Mouse (Mus musculus): ENCODE data around the gene Szrd1. TPM values are rescaled to one million over a fixed set of nuclear protein-coding genes. Genes with fewer than 3 reads are reported as not detected.

Szrd1 gene
- 27.7 TPM for polyA plus RNA-seq (2014; fragmentation: Illumina TruSeq; extraction: RNeasy Lipid Tissue Mini Kit (QIAGEN cat#74804))

DNA sequence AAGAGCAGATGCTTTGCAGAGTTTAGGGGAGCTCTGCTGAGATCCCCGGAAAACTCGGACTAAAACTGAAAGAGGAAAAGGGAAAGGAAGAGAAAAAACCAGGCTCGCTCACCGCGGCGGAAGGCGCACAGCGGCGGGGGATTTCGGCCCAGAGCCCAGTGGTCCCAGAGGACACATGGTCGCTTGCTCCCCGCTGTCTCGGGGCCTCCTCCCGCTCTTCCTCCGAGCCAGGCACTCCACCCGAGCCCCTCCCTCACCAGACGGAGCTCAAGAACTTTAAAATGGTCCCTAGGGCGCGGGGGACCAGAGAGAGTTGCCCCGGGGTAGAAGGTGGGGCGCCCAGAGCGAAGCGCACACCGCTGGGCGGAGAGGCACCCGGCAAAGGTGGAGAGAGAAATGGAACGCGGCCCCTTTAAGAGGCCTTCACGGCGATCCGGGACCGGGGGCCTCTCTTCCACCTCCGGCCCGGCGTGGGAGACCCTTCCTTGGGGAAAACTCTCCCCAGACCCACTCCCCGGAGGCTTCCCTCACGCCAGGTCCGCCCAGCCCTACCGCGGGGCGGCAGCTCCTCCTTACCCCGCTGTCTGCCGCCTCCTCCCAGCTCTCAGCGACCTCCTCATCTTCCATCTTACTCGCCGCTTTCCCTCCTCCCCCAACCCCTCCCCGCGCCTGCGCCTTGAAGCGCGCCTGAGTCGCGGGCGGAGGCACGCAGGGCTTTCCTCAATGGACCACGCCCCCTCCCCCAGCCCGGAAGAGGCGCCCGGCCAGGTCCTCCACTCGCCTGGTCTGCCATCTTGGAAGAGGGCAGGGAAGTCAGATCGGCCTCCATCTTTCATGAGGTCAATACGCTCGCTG, at the start of gene Szrd1:
Gene Szrd1, minus strand, starts transcription at position 660 of the 855 bp plus-strand sequence.

DNA sequence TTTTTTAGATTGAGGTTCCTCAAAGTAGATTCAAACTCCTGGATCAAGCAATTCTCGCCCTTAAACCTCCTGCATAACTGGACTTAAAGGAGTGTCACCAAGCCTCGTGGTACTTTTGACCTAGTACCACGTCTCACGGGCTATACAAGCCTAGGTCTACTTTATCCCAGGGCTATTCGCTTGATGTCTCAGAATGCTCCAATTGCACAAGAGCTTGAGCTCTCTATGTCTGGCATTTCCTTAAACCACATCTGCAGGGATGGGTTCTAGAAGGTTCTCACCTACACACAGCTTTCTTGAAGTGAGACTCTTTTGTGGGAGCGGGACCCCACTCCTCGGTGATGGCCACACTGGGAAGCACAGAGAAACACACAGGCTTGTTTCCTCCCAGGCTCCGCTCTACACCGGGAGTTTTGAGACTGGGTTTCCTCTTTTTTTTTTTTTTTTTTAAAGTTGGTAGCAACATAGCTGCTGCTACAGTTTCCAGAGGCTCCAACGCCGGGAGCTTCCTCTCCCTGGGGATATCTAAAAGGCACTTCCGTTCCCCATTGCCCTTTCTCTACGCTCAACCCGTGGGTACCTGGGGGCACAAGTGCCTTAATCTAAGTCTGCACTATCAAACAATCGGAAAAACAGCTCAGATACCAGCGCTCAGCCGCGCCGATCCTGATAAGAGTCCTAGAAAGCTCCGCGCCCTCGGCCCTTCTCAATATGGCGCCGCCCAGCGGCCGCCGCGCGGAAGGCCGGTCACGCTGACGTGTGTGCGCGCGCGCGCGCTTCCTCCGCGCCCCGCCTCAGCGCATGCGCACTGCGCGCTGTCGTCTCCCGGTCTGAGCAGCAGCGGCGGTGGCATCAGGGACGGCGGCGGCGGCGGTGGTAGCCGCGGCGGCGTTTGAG, 7.8 kb upstream of the Szrd1 start, which contains the start of gene Fbxo42:
Gene Fbxo42, plus strand, starts transcription at position 802 of the 897 bp plus-strand sequence.

DNA sequence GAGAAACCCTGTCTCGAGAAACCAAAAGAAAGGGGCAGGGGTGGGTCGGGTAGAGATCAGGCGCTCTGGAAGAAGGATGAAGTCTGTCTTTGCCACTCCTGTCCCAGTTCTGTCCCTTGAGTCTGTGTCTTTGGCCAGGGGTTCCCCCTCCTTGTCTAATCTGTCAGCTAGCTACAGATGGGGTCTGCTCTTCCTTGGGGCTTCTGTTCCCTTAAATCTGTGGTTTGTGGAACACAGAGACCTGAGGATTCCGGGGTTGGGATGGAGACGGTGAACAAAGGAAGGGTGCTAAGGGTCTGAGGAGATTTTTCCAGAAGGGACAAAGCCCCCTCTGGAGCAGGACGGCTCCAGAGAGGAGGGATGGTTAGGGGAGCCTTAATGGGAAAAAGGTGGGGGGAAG, 51.5 kb downstream of the Szrd1 start, which contains the start of gene Spata21:
Gene Spata21, plus strand, starts transcription at position 301 of the 400 bp plus-strand sequence.

DNA sequence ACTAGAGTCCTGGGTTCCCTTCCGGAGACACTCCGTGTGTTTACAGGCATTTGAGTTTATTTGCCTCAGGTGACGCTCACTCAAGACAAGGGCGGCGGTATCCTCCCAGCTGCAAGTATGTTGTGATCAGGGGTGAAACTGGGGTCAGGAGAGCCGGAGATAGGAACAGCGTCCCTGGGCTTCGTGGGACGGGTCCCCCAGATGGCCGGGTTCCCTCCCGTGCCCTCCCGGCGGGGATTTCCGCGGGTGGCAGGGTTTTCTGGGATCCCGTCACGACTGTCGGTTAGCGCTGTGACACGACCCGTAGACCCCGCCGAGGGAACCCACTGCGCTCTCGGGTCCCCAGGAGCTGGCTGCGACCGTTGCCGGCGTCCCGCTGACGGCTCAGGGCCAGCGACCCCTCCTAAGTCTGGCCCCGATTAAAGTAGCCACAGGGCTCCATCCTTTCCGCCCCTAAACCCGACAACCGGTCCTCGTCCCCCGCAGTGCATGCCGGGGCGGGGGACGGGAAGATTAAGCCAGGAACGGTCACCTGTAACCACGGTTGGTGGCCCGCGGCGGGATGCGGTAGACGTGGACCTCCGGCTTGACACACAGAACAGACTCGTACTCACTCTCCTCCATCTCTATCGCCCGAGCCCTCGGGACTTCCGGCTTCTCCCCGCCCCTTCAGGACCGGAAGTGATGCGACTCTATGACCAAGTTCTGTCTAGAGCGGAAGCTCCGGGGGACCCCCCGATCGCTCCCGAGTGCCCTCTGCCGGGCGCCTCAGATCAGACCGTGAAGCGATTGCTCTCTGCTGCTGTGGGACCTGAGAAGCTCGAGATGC, 61.7 kb downstream of the Szrd1 start, which contains the start of gene Necap2:
Gene Necap2, minus strand, starts transcription at position 677 of the 829 bp plus-strand sequence.

Other genes with a start within 250 kb of the Szrd1 start
- gene Padi2, start 233.4 kb downstream of the Szrd1 start, polyA plus RNA-seq (2014; fragmentation: Illumina TruSeq; extraction: RNeasy Lipid Tissue Mini Kit (QIAGEN cat#74804)) = 0.20 TPM
- gene Sdhb, start 178.6 kb downstream of the Szrd1 start, polyA plus RNA-seq (2014; fragmentation: Illumina TruSeq; extraction: RNeasy Lipid Tissue Mini Kit (QIAGEN cat#74804)) = 31.6 TPM
- 3.6 TPM for gene Atp13a2, start 152.9 kb downstream of the Szrd1 start, polyA plus RNA-seq (2014; fragmentation: Illumina TruSeq; extraction: RNeasy Lipid Tissue Mini Kit (QIAGEN cat#74804))
- gene Mfap2, start 129.4 kb downstream of the Szrd1 start, polyA plus RNA-seq (2014; fragmentation: Illumina TruSeq; extraction: RNeasy Lipid Tissue Mini Kit (QIAGEN cat#74804)) = not detected
- 0.88 TPM for gene Crocc, start 79.2 kb downstream of the Szrd1 start, polyA plus RNA-seq (2014; fragmentation: Illumina TruSeq; extraction: RNeasy Lipid Tissue Mini Kit (QIAGEN cat#74804))
- 5.8 TPM for gene Necap2, start 61.4 kb downstream of the Szrd1 start, polyA plus RNA-seq (2014; fragmentation: Illumina TruSeq; extraction: RNeasy Lipid Tissue Mini Kit (QIAGEN cat#74804))
- not detected for gene Spata21, start 51.4 kb downstream of the Szrd1 start, polyA plus RNA-seq (2014; fragmentation: Illumina TruSeq; extraction: RNeasy Lipid Tissue Mini Kit (QIAGEN cat#74804))
- gene Fbxo42, start 8.1 kb upstream of the Szrd1 start, polyA plus RNA-seq (2014; fragmentation: Illumina TruSeq; extraction: RNeasy Lipid Tissue Mini Kit (QIAGEN cat#74804)) = 6.7 TPM
- gene Rsg1, start 74.2 kb upstream of the Szrd1 start, polyA plus RNA-seq (2014; fragmentation: Illumina TruSeq; extraction: RNeasy Lipid Tissue Mini Kit (QIAGEN cat#74804)) = not detected
- 0.11 TPM for gene Arhgef19, start 99.7 kb upstream of the Szrd1 start, polyA plus RNA-seq (2014; fragmentation: Illumina TruSeq; extraction: RNeasy Lipid Tissue Mini Kit (QIAGEN cat#74804))
- gene Epha2, start 161.5 kb upstream of the Szrd1 start, polyA plus RNA-seq (2014; fragmentation: Illumina TruSeq; extraction: RNeasy Lipid Tissue Mini Kit (QIAGEN cat#74804)) = not detected
- not detected for gene Fam131c, start 228.4 kb upstream of the Szrd1 start, polyA plus RNA-seq (2014; fragmentation: Illumina TruSeq; extraction: RNeasy Lipid Tissue Mini Kit (QIAGEN cat#74804))